Mouse (Mus musculus): ENCODE data around the gene Sh2d5. TPM values are rescaled to one million over a fixed set of nuclear protein-coding genes. Genes with fewer than 3 reads are reported as not detected.

Gene Sh2d5
- polyA plus RNA-seq (2017; shearing (Covaris generic)): under 1 TPM; 0.16 to 0.53 (median 0.21) TPM

GRCm38 (mm10) chr4:138250088-138250960 lies at the start of gene Sh2d5, which contains the start of gene Kif17:
Gene Sh2d5, plus strand, starts transcription at chr4:138250403.
Gene Kif17, plus strand, starts transcription at chr4:138250435.
- peak; percentile 74 for ATAC-seq

GRCm38 (mm10) chr4:138200769-138201168 lies 49.4 kb upstream of the Sh2d5 start:
- no peak for ATAC-seq

GRCm38 (mm10) chr4:138201696-138202095 lies 48.5 kb upstream of the Sh2d5 start:
- ATAC-seq: no peak

GRCm38 (mm10) chr4:138210116-138210515 lies 40.1 kb upstream of the Sh2d5 start:
- no peak for ATAC-seq

- ATAC-seq: no peak
These were observed 36.3 kb upstream of the Sh2d5 start for GRCm38 (mm10) chr4:138213861-138214260.

GRCm38 (mm10) chr4:138215671-138216199 lies 34.5 kb upstream of the Sh2d5 start:
- no peak for ATAC-seq

DNA sequence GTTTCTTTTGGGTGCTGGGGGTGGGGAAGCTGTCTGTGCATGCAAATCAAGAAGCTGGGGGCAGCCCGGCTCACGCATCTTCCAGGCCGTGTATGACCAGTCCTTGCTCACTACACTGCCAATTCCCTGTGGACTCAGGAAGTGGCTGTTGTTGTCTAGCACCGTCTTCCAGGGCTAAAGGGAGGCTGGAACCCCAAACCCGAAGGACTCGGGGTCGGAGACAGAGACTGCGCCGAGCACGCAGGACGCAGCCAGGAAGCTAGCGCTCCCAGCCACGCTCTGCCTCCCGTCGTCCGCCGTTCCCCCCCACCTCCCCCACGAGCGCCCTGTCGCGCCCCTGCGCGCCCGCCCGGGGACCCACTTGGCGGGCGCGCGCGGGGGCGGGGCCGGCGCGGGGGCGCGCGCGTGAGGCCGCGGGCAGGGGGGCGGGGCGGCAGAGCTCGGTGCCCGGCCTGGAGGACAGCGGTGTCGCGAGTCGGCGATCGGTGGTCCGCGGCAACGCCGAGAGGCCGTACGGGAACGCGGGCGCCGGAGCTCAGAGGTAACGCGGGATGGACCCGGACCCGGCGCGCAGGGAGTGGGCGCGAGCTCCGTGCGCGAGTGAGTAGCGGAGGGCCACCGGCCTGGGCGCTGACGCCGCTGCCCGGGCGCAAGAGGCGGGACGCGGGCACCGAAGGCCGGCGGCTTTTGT lies 33.9 kb upstream of the Sh2d5 start, which contains the start of gene Hp1bp3:
Hp1bp3 (plus strand) TSS at position 97 of the 691 bp plus-strand sequence.
- peak; percentile 49 for ATAC-seq

- ATAC-seq: peak; percentile 89
These were observed 33.3 kb upstream of the Sh2d5 start for GRCm38 (mm10) chr4:138216891-138217392.

GRCm38 (mm10) chr4:138217441-138217840 lies 32.8 kb upstream of the Sh2d5 start:
- peak; percentile 2 for ATAC-seq

DNA sequence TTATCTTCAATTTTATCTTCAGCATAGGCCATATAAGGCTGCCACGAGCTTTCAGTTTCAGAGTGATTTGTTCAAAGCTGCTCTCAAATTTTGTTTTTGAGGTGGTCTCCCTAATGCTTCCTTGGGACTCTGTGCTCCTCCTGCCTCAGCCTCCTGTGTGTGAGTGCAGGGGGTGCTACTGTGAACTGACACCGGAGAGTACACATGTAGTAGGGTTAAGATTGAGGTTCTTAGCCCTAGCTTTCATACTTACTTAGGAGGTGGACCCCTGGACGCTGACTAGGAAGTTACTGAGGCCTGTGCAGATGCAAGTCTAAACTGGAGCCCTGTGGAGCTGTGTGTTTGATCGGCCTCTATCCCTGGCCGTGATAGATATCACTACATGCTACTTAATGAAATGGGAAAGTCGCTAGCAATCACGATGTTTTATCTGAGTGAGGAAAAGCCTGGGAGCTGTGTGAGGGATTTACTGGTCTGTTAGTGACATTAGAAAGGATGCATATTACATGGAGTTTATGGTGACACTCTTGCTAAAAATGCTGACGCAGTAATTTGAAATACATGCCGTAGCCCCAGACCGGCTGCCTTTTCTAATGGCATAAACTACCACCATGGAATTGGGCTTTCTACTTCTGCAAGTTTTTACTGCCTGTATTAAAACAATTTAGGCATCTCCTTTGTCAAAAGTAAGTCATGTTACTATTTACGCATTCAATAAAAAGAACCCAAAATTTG lies 32.1 kb upstream of the Sh2d5 start:
- peak; percentile 7 for ATAC-seq

DNA sequence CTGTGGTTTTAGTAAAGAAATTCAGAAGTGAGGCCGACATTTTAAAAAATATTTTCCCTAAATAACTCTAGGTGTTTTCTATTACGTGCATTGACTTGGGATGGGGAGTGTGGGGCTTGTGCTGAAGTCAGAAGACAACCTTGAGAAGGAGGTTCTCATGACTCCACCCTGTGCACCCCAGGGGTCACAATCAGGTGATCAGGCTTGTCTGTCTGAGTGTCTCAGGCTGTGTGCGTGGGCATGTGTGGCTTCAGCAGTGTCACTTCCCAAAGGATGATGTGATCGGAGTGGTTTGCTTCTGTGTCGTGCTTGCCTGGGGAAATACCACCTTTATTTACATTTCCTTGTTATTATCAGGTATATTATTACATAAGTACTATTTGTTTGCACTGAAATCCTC lies 30.9 kb upstream of the Sh2d5 start:
- no peak for ATAC-seq

GRCm38 (mm10) chr4:138220761-138221160 lies 29.4 kb upstream of the Sh2d5 start:
- ATAC-seq: no peak

- no peak for ATAC-seq
These were observed 28.8 kb upstream of the Sh2d5 start for GRCm38 (mm10) chr4:138221406-138221805.

DNA sequence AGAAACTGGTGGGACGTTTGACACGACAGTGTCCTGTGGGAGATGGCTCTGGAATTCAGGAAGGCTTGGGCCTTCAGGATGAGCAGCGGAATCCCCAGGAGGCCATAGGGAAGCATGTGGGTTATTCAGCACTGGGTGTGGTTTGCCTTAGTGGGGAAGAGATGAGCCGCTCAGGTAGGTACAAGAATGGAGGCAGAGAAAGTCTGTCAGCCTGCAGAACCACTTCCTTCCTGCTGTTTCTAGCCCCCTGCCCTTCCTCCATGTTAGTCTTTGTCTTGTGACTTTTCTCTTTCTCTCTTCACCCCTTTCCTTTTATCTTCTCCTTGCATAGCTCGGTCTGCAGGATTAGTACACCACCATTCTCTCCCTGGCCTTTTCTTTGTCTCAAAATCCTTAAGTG lies 27.8 kb upstream of the Sh2d5 start:
- peak; percentile 60 for ATAC-seq

GRCm38 (mm10) chr4:138223623-138224022 lies 26.6 kb upstream of the Sh2d5 start:
- peak; percentile 44 for ATAC-seq

GRCm38 (mm10) chr4:138246756-138247665 lies 3.2 kb upstream of the Sh2d5 start:
- no peak for ATAC-seq

DNA sequence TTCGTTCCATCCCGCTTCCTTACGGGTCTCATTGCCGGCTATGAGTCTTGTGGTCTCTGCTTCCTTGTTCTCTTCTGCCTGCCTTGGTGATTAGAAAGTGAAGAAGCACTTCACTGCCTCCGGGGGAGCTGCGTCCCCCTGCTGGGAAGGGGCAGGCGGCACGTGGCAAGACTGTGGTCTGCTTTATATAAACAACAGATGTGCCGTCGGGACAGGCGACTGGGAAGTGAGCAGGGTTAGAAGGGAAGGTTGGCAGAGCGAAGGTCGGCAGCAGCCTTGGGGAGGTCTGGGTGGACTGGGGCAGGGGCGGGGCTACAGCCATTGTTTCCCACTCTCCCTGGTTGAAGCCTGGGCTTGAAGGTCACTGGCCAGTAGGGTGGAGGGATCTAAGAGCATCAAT lies 1.6 kb downstream of the Sh2d5 start:
- no peak for ATAC-seq

DNA sequence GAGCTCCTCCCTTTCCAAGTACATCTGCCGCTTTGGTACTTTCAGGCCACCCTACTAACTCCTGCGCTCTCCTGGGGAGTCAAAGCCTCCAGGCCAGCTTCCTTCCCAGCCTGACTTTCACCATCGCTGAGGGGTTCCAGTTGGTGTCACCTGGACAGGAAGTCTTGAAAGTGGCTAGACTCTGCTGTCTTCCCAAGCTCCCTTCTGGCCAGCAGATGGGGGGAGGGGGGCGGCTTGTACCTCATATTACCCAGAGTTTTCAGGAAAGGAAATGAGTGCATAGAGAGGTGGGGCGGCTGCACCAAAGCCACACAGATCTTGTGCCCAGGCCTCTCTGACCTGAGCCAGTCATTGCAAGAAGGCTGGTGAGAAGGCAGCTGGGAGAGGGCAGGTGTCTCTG lies 2.0 kb downstream of the Sh2d5 start:
- ATAC-seq: no peak

- no peak for ATAC-seq
These were observed 7.0 kb downstream of the Sh2d5 start for GRCm38 (mm10) chr4:138257116-138257687.

GRCm38 (mm10) chr4:138258663-138259062 lies 8.5 kb downstream of the Sh2d5 start:
- no peak for ATAC-seq

GRCm38 (mm10) chr4:138259482-138259881 lies 9.3 kb downstream of the Sh2d5 start:
- ATAC-seq: no peak

All from inflammation-experienced regulatory T-cells, adult 6 months (primary cell).